Mouse (Mus musculus): ENCODE measurements at regions not wholly inside any gene's neighbourhood (a gene's known extent, or its start where the extent isn't known, plus 50 kb on each side); places are given as distances from the start of the nearest gene placed in this dataset.
"Not testable (repeated sequence)": the region's sequence is repeated elsewhere in the genome, so short reads cannot be mapped to it uniquely, and the experiment has no call there.

DNA sequence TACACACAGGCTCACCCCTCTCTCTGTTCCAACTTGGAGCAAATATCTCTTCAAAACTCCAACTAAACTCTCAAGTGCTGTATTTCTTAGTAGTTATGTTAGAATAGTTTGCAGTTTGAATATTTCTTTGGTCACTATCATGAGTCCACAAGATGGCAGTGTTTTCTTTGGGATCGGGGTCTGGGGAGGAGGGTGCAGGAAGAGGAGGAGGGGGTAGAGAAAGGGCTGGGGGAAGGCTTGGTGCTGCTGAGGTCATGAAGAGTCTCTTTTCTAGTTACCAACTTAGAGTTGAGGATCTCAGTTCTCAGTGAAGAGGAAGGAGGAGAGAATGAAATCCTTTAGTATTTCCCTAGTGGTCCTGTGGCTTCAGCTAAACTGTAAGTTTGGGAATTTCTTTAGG is 863.6 kb downstream of the Dad1 start:
- not testable (repeated sequence) for DNase-seq

DNA sequence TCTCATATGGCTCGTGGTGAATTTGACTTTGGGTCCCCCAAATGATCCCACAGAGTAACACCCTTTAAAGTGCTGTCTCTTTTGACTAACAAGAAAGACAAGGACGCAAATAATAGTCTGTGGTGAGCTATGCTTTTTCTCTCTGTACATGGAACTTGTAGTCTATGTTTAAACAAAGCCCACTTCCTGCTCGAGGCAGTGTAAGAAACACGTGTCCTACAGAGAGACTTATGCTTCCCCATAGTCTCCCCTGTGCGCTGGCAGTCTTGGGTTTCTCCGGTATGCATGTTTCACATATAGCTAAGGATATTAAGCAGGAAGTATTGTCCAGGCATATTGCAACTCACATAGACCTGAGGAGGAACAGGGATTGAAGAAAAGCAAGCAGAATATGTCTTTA is 879.0 kb upstream of the Olfr1507 start:
- not testable (repeated sequence) for DNase-seq

DNA sequence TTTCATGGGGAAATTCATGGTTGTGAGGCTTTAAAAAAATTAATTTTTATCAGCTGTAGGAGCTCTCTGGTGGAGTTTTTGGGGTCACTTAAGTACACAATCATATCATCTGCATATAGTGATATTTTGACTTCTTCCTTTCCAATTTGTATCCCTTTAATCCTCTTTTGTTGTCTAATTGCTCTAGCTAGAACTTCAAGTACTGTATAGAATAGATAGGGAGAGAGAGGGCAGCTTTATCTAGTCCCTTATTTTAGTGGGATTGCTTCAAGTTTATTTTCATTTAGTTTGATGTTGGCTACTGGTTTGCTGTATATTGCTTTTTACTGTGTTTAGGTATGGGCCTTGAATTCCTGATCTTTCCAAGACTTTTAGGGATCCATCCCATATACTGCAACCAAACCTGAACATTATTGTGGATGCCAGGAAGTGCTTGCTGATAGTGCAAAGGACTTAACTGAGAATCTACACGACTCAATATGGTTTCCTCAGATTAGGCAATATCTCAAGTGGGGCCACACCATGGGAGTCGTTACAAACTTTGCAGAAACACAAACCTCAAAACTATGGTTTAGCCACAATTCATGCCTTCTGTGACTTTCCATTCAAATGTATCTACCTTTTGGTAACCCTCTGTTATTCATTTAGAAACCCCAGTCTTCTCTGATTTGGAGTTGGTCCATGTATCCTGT is 878.4 kb upstream of the Olfr1507 start:
- not testable (repeated sequence) for DNase-seq

DNA sequence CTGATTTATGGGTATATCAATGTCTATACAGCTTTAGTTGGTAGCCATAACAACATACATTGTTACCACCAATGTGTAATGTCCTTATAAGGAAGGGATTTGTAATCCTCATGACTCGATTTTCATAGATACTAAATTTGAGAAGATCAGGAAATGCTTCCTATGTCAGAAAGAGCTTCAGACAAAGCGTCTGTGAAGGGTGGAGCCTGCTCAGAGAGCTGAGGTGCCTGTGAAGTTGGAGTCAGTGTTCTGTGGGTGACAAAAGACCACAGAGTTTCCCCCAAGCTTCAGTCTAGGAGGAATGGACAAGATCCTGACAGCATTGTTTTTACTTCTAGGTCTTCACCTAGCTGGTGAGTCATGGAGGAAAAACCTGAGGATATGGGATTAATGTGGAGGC is 874.2 kb upstream of the Olfr1507 start:
- DNase-seq, result no peak

DNA sequence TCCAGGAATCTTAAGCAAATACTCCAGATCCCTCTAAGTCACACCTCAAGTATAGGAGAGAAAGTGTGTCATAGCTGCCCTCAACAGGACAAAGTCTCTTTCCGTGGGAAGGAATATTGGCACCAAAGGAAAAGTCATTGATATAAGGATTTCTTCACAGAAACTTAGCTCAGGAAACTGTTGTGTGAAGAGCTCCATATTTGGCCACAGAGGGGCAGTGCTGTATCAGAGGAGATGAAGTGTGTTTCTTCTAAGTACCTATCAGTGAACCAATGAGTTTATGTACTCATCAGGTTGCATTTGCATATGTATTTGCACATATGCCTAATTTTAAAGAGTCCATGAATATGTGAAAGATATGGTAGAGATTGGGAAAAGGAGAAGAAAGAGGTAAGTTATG is 871.9 kb upstream of the Olfr1507 start:
- DNase-seq, result not testable (repeated sequence)

DNA sequence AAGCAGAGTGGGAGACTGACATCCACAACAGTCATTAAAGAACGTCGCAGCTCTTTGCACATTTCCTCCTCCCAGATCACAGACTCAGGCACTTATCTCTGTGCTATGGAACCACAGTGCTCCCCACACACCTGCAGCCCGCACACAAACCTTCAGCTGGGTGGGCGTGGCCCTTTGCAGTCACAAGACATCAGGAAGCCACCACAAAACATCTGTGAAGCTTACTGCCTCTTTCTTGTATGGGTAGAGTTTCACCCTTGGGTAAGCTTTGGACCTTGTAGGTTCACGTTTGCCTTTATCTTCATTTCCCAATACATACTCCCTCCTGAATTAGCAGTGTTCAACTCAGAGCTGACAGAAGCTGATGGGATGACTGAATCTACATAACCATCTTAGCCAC is 868.4 kb upstream of the Olfr1507 start:
- DNase-seq, result not testable (repeated sequence)

DNA sequence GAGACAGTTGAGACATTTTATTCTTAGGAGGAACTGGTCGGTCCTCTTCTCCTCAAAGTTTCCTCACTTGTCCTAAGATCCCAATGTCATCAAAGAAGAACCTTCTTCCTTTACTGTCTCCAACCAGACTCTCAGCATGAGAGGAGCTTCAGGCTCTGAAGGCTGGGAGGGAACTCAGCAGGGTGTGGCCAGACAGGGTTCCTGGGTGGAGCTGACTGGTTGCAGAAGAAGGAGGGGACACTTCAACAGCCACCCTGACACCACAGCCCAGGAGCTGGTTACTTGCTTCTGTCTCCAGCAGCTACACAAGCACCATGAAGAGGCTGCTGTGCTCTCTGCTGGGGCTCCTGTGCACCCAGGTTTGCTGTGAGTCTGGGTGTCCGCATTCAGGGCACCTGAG is 866.5 kb upstream of the Olfr1507 start:
- not testable (repeated sequence) for DNase-seq

DNA sequence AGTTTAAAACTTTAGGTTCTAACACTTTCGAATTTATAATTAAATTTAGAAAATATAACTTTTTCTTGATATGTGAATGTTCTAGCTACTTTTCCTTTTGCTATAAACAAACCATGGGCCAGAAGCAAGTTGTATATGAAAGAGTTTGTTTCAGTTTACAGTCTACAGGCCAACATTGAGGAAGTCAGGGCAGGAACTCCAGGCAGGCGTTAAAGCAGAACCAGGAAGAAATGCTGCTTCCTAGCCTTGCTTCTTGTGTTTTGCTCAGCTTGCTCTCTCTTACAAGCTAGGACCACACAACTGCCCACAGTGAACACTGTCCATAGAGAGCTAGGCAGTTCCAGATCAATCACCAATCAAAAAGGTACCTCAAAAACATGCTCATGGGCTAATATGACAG is 861.9 kb upstream of the Olfr1507 start:
- DNase-seq, result not testable (repeated sequence)

DNA sequence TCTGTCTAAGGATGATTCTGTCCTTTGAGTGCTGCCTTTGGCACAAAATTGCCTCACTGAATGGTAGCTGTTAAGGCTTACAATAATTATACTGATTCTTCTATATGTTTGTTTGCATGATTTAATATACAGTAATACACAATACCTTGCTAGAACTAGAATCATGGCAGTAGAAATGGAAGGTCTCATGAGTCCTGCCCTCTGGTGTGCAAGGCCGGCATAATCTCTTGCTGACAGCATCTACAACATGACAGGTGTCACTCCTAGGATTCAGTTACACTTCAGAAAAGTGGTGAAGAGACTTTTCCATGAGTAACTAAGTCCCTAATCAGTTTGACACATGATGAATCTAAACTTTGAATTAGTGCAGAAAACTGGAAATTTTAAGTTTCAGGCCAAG is 861.2 kb upstream of the Olfr1507 start:
- DNase-seq, result not testable (repeated sequence)

DNA sequence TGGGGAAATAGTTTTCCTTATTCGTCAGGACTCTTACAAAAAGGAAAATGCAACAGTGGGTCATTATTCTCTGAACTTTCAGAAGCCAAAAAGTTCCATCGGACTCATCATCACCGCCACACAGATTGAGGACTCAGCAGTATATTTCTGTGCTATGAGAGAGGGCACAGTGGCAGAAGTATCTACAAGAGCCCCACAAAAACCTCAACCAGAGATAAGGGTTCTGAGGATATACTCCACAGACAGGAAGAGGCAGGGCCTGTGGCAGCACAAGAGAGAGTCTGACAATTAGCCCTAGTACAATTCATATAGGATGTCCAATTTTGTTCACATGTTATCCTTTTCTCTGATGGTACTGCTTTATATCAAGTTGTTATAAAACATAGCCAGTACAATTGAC is 855.9 kb upstream of the Olfr1507 start:
- not testable (repeated sequence) for DNase-seq

DNA sequence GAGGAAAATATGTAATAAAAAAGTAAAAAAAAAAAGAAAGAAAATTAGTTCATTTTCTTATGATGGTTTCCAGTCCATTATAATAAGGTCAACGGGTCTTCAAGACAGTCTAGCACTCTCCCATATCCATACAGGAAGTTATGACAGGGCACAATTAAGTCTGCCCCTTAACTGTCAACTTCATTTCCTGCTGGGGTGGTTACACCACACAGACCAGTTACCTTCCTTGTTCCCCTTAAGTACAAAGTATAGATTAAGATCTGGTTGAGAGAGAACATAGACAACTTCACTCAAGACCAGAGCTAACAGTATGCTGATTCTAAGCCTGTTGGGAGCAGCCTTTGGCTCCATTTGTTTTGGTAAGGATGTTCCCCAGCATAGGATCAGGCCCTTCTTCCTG is 855.2 kb upstream of the Olfr1507 start:
- DNase-seq, result not testable (repeated sequence)

DNA sequence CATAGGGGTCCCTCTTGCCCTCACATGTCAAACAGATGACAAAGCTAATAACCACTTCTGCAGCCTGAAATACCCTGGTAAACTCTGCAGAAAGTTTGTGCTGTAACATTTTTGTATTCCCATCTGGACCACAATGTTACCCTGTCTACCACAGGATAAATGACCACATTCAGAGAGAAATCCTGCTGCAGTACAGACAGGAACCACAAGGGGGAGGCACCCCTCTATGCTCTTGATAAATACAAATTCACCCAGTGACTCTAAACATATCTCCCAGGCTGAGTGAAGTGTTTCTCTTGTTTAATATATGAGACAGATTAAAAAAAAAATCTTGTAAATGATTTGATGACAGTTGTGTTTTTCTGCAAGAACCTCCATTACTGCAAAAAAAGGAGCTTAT is 853.6 kb upstream of the Olfr1507 start:
- DNase-seq, result not testable (repeated sequence)

DNA sequence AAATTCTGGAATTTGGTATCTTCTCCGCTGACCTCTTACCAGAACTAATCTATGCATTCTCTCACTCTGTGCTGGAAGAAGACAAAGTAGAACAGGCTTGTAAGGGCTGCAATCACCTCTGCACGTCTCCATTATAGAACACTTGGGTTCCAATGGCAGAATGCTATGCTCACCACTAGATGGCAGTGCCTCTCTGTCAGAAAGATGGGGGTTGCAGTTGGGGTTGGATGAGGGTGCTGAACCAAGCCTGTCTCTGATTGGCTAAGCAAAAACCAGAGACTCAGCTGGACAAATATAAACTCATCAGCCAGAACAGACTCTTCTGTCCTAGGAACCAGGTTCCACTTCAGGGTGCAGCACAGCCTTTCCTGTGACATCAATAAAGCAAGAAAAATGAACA is 850.0 kb upstream of the Olfr1507 start:
- DNase-seq, result peak in 1 of 2 experiments; percentile 4

DNA sequence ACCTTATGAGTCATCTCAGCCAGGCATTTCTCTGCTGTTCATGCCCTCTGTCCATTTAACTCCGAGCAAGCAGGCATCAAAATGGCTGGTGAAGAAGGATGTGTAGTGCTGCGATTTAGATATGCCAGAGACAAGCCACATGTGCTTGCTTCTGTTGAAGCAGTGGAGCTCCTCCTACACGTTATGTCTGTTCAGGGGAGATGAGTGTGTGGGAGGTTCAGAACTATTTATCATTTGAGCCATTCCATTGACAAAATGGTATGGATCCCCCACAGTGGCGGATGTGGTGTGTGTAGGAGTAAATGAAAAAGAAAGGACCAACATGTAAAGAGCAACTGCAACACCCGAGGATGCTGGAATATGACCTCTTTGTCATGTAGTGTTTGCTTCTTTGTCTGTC is 848.3 kb upstream of the Olfr1507 start:
- not testable (repeated sequence) for DNase-seq

DNA sequence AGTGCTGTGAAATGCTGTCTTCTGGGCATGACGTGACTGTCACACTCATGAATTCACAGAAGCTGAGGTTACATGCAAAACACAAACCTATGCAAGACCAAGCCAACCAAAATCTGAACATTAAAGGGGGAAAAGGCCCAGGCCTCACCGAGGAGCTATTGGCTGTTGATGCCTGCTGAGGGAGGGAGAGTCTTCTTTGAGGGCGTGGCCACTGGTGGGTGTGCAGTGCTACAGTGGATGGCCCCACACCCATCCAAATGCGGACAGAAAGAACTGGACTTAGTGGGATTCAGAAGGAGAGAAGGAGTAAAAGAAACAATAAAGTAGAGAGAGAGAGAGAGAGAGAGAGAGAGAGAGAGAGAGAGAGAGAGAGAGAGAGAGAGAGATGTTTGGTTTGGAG is 843.6 kb upstream of the Olfr1507 start:
- DNase-seq, result not testable (repeated sequence)

DNA sequence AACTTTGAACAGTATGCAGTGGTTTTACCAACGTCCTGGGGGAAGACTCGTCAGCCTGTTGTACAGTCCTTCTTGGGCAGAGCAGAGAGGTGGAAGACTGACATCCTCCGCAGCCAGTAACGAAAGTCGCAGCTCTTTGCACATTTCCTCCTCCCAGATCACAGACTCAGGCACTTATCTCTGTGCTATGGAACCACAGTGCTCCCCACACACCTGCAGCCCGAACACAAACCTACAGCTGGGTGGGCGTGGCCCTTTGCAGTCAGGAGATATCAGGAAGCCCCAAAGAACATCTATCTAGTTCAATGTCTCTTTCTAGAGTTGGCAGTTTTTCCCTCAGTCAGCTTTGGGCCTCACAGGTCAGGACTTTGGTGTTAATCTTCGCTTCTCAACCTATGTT is 841.9 kb upstream of the Olfr1507 start:
- not testable (repeated sequence) for DNase-seq

DNA sequence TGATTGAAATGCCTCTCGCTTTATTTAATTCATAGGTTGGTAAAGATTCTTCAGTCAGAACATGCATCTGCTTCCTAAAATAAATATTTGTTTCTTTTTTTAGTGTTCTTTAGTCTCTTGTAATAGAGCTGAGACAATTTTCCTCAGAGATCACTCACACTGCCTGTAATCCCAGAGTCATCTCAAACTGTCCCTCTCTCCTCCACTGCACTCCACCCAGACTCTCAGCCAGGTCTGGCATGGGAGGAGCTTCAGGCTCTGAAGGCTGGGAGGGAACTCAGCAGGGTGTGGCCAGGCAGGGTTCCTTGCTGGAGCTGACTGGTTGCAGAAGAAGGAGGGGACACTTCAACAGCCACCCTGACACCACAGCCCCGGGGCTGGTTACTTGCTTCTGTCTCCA is 841.2 kb upstream of the Olfr1507 start:
- DNase-seq, result not testable (repeated sequence)

DNA sequence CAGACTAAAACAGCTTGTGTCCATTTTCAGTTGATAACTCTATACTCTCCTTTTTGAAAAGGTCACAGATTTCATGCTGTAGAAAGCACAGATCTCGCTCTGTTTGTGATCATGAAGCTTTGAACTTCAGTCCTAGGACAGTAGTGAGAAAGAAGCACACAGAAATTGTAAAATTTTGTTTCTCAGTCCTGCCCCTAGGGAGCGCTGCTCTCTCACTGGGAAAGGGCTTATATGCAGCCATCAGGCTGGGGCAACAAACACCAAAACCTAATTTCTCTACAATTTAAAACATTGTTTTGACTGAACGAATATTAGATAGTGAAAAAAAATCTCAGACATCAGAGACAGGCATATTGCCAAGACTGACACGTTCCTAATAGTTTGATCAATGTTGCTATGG is 838.9 kb upstream of the Olfr1507 start:
- not testable (repeated sequence) for DNase-seq

DNA sequence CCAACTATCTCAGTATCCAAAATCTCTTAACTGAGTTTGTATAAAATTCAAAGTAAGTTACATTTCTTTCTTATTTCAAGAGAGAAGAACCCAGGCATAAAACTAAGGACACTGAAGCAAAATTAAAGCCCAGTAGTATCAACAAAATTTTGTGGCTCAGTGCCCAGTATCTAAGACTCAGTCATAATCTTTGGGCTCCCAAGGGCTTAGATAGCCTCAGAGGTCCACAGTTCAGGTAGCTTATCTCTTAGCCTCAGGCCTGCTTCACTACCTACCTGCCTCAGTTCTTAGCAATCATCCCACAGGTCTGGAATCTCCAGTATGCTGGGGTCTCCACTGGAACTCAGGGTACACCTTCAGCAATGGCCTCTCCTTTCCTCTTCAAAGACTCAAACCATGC is 835.6 kb upstream of the Olfr1507 start:
- DNase-seq, result not testable (repeated sequence)

DNA sequence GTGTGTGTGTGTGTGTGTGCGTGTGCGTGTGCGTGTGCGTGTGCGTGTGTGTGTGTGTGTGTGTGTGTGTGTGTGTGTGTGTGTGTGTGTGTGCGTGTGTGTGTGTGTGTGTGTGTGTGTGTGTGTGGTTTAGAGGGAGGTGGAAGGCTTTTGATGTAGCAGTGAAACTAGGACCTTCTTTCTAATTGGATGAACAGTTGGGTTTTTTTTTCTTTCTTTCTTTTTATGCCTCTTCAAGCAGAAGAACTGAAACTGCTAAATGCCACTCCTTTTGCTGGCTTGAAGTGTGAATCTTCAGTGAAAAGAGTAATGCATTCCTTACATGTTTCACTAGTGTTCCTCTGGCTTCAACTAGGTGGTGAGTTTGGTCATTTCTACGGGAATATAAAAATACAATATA is 828.8 kb upstream of the Olfr1507 start:
- not testable (repeated sequence) for DNase-seq

DNA sequence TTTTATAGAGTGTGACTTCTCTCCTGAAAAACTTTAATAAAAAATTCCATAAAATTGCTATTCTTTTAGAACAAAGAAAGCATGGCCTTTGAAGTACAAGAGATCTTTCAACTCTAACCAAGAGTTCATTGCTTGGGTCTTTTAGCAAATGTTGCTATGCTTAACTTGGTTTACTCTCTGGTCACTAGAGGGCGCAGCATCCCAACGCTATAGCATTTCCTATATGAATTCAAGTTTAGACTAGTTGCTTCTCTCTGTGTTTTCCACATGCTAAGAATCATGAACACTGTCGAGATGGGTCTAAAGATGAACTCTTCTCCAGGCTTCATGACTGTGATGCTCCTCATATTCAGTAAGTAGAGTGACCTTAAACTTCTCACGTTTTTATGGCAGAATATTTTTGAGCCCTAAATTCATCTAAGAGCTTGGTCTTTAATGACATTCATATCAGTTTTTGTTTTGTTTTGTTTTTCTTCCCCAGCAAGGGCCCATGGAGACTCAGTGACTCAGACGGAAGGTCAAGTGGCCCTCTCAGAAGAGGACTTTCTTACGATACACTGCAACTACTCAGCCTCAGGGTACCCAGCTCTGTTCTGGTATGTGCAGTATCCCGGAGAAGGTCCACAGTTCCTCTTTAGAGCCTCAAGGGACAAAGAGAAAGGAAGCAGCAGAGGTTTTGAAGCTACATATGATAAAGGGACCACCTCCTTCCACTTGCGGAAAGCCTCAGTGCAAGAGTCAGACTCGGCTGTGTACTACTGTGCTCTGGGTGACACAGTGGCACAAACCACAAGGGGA is 823.2 kb upstream of the Olfr1507 start:
- not testable (repeated sequence) for DNase-seq

DNA sequence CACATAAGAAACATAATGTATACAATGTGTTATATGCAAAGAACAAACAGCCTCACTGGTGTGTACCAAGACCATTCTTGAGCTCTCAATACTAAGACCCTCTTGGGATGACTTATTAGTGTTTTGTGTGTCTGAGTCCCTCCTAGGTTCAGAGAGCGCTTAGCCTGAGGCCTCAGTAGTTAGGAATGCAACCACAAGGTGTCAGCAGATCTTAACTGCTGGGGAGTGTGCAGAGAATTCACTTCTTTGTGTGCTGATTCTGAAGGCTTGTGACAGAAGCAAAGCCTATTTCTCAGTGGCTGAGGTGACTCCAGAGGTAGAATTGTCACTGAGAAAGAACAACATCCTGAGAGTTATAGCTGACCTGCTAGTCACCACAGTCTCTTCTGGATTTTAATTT is 816.9 kb upstream of the Olfr1507 start:
- peak in 1 of 2 experiments; percentile 0 for DNase-seq

DNA sequence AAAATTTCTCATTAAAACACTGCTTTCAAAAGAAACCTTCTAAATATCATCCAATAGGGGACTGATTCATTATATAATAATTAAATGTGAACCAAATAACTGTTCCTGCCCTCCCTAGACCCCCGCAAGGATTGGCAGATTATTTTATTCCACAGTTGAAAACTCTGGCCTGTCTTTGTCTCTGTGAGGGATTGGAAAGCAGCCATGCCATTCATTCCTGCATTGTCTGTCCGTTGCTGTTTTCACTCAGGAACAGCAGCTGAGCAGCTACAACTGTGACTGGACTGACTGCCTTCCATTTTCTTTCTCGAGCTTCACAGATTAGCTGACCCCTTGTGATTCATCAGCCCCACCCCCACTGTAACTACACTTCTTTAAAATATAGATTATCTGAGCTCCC is 807.6 kb upstream of the Olfr1507 start:
- DNase-seq, result not testable (repeated sequence)

DNA sequence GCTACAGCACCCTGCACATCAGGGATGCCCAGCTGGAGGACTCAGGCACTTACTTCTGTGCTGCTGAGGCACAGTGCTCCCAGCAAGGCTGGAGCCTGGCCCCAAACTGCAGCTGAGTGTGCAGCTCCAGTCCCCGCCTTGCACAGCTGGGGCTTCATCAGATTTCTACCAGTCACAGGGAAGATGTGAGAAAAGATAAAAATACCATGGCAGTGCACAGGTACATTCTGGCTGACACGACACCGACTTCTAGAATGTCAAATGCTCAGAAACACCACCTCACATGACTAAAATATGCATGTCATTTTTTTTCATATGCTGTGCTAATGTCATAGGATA is 806.9 kb upstream of the Olfr1507 start:
- not testable (repeated sequence) for DNase-seq
